Mouse (Mus musculus) MEL (cell line): ENCODE measurements around the gene L3mbtl4.

ENCODE experiments used
- CHD2 ChIP-seq: IDR thresholded peaks from 2 replicates; pipeline ENCODE4 v1.6.1; 2011; ENCODE audit warnings: low read length, improper control_type of control experiment
- EP300 ChIP-seq, 2 experiments: IDR thresholded peaks; 2 replicates each; pipeline ENCODE4 v1.6.1; 2011; ENCODE audit warnings: improper control_type of control experiment in 2 of 2, low read length in 2 of 2, low read depth in 1 of 2, mild to moderate bottlenecking in 1 of 2
- POLR2A ChIP-seq, 2 experiments: IDR thresholded peaks; 2 replicates each; pipeline ENCODE4 v1.6.1; 2011 to 2012; ENCODE audit warnings: low read length in 2 of 2, mild to moderate bottlenecking in 2 of 2, control low read depth in 1 of 2, improper control_type of control experiment in 1 of 2, low read depth in 1 of 2, moderate library complexity in 1 of 2; ENCODE audit not compliant: control insufficient read depth in 1 of 2, insufficient read depth in 1 of 2, poor library complexity in 1 of 2
- SMC3 ChIP-seq: IDR thresholded peaks from 2 replicates; pipeline ENCODE4 v1.6.1; 2011; ENCODE audit warnings: low read depth, low read length, improper control_type of control experiment
- TAL1 ChIP-seq: IDR thresholded peaks from 2 replicates; pipeline ENCODE4 v1.6.1; 2012; ENCODE audit warnings: mild to moderate bottlenecking, inconsistent platforms, low read length, moderate library complexity, mixed read lengths

DNA sequence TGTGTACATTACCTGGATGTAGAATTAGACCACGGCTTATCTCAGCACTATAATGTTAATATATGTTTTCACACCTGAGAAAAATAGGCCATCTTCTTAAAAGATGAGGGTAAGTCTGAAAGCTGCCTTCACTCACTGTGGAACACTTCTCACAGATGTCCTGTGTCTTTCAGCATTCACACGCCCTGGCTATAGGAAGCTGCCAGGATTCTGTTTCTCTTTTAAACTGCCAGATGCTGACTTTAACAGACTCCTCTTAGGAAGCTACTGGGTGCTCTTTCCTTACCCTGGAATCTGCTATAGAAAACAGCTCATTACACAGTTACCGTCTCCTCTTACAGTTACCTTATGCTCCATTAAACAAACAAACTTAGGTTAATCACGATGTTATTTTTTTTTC, 43.1 kb upstream of the L3mbtl4 start:
- TF ChIP-seq CHD2, result no peak
- TF ChIP-seq POLR2A (IDR thresholded peaks at IDR 0.05; ENCODE audit: control insufficient read depth in 1 of 2, insufficient read depth in 1 of 2, low read depth in 1 of 2, low read length in 2 of 2, poor library complexity in 1 of 2), result no peak
- TF ChIP-seq SMC3, result no peak
- TF ChIP-seq TAL1, result no peak
- no peak for TF ChIP-seq EP300 (IDR thresholded peaks at IDR 0.05; ENCODE audit: low read depth in 1 of 2, low read length in 2 of 2)
